Mouse (Mus musculus) T-cell, adult 2 months (primary cell): ENCODE measurements around the gene Cemip2.

Experiments used
- DNase-seq: peaks from one replicate; pipeline ENCODE4 v3.0.0; 2022; ENCODE audit warnings: low spot score

Gene Cemip2

DNA sequence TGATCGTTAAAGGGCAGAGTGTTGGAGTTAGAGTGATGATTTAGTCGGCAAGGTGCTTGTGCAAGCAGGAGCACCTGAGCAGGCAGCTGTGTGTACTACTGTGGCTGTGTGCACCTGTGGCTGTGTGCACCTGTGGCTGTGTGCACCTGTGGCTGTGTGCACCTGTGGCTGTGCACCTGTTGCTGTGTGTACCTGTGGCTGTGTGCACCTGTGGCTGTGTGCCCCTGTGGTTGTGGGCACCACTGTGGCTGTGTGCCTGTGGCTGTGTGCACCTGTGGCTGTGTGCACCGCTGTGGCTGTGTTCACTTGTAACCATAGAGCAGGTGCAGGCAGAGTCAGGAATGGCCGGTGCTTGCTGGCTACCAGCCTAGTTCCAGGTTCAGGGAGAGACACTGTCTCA is 38.1 kb downstream of the Cemip2 start:
- no peak for DNase-seq

DNA sequence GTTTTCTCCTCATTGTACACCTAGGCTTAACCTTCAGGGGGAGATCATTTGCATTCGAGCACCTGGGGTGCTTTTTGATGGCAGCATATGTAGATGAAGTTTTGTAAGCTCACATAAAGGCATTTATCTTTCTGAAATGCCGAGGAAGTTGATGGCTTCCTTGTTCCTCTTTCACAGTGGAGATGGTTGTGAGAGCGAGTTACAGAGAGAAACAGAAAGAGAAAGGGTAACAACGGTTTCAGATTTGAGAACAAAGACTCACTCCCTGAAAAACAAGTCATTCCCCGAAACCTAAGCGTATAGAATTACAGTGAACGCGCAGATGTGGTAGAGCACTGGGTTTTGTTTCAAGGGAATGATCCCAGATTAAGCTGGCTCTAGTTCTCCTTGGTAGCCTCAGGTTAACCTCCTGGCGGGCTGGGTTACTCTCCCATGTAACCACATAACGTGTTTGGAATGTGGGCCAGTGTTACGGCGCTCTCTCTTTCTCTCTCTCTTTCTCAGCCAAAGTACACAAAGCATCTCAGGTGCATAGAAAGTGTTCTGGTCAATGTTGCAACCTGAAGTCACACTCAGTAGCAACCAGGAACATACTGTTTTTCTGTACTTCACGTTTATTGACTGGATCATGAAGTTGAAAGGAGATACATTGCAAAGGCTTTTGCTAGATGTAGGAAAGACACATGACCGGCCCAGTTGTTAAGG is 40.0 kb downstream of the Cemip2 start:
- DNase-seq, result no peak

DNA sequence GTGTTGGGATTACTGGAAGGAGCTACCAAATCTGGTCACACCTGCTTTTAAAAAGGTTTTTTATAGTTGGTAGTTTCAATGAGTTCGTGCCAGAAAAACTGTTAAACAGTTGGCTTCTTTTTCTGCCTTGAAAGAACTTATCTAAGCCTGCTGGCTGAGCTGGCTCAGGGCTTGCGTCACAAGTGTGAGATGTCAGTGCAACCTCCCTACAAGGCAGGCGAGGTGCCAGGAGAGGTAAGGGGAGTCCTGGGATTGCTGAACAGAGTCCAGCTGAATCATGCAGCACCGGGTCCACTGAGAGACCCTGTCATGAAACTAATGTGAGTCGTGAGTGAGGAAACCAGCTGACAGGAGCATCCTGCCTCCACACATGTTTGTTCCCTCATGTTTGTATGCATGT is 41.4 kb downstream of the Cemip2 start:
- no peak for DNase-seq

DNA sequence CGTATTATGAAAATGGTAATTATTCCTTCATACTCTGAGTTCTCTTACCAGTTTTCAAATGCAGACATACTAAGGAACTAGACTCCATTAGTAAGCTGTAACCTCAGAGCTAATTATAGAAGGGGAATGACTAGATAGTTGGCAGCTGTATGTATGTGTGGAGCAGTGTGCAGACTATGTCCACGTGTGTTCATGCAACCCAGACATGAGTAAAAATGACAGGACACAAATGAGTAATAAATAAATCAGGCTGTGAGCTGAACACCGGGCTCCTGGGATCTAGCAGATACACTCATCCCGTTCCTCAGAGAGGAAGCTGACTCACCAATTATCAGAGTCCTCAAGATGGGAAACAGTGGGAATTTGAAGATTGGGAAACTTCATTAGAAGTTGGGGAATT is 42.0 kb downstream of the Cemip2 start:
- DNase-seq, result no peak

DNA sequence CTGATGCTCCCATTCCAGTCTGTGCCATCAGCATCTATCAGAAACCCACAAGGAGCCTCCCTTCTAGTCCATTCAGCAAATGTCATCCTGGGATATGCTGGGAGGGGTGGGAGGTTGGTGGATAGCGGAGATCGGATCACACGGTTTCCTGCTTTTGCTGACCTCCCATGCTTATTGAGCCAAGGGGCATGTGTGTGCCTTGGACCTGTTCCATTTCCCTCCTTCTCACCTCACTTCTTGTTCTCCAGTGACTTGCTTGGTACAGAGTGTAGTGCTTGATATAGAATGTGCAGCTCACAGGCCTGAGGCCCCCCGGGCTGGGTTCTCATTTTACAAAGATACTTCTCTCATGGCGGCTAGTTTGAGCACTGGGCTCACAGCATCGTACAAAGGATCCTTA is 43.7 kb downstream of the Cemip2 start:
- no peak for DNase-seq

DNA sequence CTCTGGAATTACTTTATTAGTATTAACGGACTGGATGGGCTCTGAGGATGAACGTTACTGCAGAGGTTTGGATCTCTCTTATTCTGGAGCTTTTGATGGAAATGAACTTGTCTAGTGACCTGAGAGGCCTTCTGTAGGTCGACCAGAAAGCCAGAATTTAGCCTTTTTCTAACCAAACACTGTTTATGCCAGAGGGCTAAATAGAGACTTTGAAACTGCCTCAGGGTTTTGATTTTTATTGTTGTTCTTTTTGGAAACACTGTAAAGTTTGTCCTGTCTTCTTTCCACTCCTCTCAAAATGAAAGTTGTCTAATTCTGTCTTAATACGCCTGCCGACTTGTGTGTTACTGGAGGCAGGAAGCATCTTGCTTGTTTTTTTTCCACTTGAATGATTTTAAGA is 46.0 kb downstream of the Cemip2 start:
- no peak for DNase-seq

DNA sequence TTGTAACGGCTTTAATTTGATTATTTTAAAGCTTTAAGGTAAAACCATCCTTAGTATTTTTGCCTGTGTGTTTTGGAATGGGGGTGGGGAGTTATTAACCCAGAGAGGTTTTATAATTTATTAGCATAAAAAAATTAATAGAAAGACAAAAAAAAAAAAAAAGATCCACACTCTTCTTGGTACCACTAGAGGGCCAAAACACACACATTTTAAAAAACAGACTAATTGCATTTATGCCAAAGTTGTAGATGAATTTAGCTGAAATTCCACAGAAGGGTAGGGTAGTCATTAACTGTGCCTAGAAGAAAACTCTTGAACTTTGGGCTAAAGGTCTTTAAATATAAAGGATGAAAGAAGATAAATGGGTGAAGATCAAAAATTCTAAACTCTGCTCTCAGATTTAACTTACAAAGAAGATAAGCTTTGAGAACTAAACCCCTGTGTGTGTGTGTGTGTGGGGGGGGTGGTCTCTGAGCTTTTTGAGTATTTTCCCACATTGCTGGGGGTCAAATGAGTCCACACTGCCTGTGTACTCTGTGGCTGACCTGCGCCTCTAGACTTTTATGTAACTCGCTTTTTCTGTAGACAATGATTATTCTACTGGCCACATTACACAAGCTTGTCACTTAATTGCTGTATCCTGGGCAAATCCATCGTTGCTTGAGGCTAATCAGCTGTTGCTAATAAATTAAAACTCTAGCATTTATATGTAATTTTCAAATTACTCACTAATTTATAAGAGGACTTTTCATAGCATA is 47.2 kb downstream of the Cemip2 start:
- DNase-seq, result no peak

DNA sequence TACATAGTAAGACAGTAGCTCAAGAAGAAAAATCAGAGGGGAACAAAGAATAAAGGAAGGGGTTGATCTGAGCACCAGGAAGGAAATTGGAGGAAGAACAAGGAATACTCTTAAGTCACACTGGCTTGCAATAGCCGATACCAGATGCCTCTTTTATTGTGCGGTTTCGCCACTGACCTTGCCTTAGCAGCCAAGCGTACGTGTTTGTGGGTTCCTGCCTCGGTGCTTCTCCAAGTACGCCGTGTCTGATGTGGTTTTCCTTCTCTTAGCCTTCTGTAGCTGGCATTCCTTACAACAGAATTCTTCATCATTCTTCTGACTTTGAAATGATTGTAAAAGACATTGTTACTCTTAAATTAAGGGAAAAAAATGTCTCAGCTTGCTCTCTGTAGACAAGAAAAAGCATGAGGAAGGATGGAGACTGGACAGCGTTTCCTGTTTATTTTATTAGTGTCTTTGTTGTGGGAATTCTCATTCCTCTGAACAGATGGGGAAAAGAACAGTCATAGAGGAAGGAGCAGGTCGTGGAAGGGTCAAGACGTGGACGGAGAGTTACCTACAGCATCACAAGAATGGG is 55.4 kb downstream of the Cemip2 start:
- no peak for DNase-seq

DNA sequence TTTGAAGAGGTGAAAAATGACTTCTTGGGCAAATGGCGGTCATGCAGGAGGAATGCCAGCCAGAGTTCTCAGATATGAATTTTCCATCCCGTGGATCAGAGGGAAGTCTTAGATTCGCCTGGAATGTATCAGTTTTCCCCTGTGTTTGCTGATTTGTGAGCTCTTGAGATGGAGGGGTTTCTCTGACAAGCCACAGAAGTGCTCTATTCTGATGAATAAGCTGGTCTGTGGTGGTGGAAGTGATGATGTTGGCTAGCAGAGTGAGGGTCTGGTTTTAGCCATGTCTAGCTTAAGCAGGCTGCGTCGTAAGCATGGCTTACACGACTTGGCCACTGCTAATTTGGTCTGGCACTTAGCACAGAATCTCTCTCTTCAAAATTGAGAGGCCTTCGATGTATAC is 56.8 kb downstream of the Cemip2 start:
- no peak for DNase-seq

DNA sequence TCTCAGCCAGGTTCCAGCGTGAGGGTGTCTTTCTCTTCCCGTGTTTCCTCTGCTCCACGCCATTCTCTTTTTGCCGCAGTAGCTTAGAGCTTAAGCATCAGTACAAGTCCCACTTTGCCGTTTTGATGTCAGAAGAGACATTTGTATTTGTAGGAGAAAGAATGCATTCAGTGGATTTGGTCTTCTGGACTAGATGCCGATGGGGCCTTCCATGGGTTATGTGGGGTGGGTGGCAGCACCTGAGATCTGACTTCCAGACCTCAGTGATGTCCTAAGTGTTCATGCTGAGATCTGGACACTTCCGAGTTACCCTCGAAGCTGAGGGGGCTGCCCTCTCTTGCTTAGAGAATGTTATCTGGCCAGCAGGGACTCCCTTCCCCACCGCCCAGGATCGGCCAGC is 72.6 kb downstream of the Cemip2 start:
- DNase-seq, result no peak

DNA sequence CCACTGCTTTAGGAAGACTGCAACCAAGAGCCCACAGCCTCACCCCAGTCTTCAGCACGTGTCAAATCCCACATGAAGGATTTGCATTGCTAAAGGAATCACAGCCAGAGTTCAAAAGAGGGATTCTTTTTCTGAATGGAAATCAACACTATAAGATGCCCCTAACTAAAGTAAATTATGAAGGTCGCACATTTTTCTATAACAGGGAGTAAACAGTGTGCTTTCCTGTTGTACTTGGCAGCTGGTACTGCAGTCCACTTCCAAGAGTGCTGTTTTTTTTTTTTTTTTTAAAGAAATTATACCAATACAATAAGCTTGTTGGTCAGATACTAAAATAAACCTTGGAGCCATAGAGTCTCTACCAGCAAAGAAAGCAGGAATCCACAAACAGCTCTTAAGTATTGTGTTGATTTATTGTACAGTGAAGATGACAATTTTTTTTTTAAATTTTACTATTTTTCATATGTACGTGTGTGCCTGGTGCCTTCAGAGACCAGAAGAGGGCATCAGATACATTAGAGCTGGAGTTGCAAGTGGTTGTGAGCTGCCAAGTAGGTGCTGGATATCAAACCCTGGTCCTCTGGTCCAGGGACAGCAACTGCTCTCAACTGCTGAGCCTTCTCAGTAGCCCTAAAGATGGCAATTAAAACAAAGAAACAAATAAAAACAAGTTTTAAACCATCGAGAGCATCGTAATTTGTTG is 76.5 kb downstream of the Cemip2 start:
- DNase-seq, result no peak

DNA sequence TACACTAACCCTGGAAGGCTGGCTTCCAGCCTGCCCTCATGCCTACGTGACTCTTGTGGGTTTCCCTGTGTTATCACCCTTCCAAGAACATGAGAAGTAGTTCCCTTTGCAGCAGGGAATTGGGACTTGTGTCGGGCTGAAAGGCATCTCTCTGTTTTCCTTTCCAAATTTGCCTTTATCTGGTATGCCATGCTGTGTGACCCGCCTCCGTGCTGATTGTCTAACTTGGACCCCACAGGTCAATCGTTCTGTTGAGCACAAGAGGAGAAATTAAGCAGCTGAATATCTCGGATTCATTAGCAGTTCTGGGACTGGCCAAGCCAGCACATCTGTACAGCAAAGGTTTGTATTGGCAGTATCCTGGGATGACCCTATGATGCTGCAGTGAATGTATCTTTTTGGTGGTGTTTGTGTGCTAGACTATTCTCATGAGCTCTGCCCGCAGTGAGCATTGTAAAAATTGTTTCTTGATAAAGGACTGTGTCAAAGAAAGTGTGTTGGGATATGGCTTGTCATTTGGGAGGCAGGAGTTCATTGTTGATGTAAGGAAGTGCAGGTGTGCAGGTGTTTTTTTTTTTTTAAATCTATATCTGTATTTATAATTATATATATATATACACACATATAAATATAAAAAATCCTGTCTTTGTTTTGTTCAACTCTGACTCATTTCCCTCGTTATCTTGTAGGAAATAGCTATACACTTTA is 77.4 kb downstream of the Cemip2 start:
- no peak for DNase-seq

DNA sequence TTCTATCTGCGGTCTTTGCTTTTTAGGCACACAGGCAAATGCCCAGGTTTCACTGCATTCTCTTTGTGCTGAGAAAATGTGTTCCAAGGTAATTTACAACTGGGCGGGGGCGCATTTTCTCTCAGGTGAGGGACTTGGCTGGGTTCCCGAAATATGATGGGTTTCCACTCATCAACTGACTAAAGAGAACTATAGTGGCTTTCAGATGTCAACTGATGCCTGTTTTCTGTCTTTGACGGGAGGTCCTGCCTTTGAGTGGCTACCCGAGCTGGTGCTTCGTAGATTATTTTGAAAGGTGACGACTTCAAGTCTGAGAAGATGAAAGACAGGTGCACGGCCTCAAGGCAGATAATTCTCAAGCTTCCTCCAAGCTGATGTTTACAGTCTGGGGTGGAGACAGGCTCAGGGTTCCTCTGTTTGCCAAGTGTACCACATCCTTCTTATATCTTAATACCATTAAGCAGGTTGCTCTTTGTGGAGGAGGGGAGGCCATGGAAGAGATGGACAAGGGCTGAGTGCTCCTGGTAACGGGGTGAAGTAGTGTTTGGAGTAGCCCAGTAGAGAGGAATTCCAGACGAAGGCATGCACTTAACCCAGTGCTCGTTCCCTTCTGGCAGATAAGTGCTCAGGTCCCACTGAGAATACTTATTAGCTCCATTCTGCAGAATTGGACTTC is 80.8 kb downstream of the Cemip2 start:
- no peak for DNase-seq

DNA sequence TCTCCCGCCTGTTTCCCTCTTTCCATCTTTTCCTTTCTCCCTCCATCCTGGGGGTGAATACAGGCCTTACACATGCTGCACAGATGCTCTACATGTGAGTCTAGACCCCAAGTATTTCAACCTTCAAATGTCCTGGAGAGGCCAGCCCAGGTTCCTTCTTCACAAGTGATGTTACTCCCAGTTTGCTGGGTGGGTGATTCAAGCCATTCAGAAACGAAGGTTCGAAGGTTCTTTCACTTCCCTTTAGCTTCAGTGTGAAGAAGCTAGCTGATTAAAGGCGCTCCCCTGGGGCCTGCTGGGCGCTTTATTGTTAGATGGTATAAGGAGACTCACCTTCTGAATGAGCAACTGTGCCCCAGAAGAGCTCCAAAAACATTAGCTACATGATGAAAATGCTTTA is 82.0 kb downstream of the Cemip2 start:
- DNase-seq, result no peak

DNA sequence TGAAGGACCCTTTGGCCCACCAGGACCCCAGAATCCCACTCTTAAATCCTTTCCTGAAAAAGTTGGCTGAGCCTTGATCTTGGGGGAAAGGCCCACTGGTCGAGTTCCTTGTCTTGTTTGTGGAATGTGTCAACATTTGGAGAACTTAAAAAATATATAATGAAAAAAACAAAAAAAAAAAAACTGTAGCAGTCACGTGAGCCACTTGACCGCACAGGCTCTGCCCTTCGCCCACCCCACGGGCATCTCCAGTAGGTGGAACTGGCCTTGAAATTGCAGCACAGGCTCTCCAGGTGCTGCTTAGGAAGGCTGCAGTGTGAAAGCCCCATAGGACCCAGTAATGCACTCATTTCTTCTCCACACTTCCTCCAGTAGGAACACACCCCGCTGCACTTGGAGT is 82.8 kb downstream of the Cemip2 start:
- no peak for DNase-seq

DNA sequence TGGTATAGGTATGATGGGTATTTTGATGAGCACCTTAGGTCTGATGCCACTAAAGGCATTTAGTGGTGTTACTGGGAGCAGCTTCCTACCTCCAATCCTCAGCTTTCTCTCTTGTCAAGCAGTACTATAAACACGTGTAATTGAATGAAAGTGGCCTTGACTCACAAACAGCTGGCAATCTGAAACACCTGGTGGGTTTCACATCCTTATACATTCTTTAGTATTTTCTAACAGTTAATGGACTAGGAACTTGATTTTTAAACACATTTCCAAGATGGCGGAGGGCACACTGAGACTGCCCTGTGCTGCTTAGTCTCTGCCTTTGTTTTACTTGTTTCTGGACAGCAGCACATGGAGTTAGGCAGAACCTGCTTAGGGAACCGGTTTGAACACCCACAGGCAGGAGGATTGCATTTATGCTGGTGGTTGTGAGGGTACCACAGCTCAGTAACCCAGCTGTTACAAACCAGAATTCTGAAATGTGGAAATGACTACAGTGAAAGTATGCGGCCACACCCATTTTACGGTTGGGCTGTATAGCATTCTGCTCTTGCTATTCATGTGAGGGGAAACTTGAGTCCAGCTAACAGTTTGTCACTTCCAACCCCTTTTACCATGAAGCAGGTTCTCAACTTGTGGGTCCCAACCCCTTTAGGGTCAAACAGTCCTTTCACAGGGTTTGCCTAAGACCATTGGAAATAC is 84.3 kb downstream of the Cemip2 start:
- no peak for DNase-seq

DNA sequence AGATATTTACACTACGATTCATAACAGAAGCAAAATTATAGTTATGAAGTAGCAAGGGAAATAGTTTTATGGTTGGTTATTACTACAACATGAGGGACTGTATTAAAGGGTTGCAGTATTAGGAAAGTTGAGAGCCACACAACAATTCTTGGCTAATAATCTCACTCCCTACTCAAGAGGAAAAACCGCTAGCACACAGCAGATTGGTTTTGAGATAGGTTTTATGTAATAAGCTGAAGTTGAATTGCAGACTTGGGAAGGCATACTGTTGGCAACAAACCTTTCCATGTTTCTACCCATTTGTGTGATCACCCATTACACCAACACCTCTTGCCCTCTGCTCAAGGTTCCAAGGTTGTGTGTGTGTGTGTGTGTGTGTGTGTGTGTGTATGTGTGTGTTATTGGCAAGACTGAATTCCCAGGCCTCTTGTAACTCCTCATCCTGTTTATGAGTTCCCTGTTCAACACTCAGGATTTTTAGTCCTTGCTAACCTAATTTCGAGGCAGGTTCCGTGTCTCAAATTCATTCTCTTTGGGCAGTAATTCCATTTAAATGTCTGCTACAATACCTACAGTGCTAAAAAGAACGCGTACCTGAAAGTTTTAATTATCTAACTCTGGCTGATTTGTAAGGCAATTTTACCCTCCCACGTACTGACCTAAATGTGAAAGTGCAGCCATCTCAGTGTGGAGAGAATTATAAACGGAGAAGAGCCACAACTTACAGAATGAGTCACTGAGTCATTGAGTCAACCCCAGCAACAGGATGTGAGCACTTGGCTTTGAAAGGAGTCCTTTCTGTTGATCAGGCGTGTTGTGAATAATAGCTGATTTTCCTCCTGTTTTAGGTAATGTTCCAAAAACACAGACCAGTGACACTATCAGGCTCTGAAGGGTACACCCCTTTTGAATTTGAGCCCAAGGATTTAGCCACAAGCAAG is 85.1 kb downstream of the Cemip2 start:
- no peak for DNase-seq

DNA sequence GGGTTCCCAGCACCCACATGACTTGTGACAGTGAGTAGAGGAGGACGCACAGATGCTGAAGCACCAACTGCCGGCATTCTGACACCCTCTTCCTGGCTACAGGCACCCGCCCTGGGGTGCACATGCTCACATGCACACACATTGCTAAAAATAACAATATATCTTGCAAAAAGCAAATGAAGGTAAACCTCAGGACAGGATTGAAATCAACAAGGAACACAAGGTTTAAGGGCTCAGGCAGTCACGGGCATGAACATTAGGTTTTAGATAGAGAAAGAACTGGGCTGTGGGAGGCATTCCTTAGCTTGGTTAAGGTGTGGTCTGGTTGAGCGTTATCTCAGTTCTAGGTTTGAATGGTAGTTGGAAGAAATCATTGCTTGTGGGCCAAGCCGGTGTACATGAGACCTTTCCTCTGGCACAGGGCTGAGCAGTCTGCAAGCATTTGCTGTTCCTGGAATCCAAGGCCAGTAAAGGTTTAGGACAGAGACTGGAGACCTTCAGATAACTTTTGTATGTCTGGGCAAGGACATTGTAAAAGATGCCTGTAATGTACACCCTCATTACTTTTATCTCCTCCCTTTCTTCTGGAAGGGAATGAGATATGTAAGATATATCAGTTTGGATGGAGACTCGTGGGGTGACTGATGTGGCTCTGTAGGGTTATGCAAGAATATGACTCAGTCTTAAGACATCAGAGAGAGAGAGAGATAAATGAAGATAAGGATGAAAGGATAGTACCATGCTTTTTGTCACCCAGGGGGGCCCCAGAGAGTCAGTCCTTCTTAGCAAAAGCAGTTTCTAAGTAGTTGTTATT is 87.3 kb downstream of the Cemip2 start:
- no peak for DNase-seq

DNA sequence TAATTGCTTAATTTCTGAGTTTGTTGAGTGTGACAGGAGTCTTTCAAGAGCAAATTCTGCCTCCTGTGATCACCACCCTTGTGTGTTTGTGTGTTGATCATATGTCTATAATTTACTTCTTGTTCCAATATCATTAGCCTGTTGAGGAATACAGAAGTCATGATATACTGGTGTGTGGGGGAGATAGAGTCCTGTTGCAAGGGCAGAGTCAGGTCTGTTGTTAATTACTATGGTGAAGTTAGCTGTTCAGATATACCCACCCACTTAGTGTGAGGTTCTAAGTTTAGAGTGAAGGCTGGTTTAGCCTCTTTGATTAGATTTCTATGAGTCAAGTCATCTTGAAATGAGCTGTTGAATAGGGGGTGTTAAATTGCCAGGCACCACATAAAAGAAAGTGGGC is 88.0 kb downstream of the Cemip2 start:
- no peak for DNase-seq
